Mouse (Mus musculus) heart, postnatal 10 days (tissue): ENCODE measurements around the gene Raph1. TPM values are rescaled to one million over a fixed set of nuclear protein-coding genes. Genes with fewer than 3 reads are reported as not detected.
A peak's percentile ranks its signal among the peaks of the same experiment; 100 is the strongest.

Source experiments
- DNase-seq, 2 experiments: peaks; one replicate each; pipeline ENCODE4 v3.0.0; 2021
- intact Hi-C: fragments of 180-260 bp; cut with DNase I; formaldehyde crosslinking; loops from one replicate; pipeline ENCODE4 v1.15.1; 2025
- total RNA-seq, 2 experiments: library from RNA; stranded (reverse); gene quantifications; 2 replicates each; pipeline ENCODE4 v1.2.3; 2021

Raph1 gene
- total RNA-seq, 2 experiments from 2014 or later = 132 to 182 TPM

DNA sequence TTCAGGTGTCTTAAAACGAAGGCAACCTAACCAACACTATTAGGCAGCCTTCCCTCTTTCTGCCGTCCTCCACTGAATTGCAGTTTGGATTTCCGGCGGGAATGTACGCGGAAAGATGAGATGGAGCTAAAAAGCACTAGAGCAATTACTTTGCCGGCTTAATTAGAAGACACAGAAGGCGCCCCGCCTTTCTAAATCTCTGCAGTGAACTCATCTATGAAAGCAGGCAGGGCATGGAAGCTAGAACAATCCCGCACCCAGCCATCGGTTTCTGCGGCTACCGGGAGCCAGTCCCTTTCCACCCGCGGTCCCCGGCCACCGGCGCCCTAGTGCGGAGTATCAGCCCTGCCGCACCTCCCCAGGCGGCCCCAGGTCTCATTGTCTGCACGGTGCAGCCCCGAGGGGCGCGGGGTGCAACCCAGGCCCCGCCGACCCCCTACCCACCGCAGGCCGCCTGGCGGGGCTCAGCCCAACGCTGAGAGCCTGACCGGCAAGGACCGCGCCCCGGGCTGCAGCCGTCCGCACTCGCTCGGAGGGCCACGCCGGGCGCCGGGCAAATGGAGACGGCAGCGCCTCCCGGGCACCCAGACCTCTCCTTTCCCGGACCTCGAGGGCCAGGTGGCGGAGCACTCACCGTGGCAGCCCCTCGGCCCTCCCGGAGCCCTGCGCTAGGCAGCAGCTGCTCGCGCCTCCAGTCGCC lies 823 bp downstream of the Raph1 start:
- peak; percentile 60 to 71 for DNase-seq
- intact Hi-C loops = loop anchor here (2.0 to 5.0 kb wide), 5 partner anchors 45 to 295 kb away; partner anchors contain the start of genes Abi2 and Cd28

DNA sequence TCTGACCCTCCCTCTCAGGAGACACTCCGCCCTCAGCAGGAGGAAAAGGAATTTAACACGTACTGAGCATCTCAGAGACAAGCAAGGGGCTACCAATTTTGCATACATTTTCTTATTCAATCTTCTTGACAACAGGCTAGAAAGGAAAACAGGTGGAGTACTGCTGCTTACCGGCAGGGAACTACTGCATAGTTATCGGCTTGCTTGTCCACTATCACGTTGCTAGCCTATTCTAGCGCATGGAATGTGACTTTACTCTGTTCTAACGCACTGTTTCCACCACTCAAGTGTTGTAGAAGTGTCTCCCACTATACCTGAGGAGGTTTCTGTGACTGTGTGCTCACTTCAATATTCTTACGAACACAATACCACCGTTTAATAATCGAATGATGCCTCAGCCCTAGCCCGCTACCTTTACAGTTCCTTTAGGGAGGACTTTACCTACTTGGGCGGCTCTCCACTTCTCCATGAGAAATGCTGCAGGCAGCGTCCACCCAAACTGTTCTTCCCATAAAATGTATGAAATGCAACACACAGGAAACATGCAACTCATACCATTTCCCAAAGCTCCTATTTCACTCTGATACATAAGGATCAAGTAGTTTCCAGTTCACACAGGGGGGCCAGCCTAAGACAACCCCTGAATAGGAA lies 1.5 kb downstream of the Raph1 start:
- DNase-seq = peak; percentile 54 to 64

DNA sequence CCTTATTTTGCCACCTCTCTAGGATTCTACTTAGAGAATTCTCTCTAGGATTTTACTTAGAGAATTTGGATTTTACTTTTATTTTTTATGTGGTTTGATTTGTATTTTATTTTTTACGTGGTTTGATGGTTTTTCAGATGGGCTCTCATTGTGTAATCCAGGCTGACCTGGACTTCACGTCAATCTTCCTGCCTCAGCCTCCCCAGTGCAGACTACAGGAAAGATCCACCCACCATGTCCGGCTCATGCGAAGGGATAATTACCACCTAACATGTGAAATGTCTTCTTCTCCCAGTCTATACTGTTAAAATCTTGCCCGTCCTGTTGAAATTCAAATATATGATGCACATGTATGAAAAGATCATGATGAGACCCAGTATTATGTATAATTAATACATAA lies 2.2 kb downstream of the Raph1 start:
- no peak for DNase-seq
- intact Hi-C loops = loop anchor here (5.0 kb wide), 2 partner anchors 103 to 153 kb away; partner anchors contain the start of gene Cd28

More for the DNA sequence above, 1.5 kb downstream of the Raph1 start:
- intact Hi-C loops = loop anchor here (5.0 kb wide), 2 partner anchors 102 to 152 kb away; partner anchors contain the start of gene Cd28

DNA sequence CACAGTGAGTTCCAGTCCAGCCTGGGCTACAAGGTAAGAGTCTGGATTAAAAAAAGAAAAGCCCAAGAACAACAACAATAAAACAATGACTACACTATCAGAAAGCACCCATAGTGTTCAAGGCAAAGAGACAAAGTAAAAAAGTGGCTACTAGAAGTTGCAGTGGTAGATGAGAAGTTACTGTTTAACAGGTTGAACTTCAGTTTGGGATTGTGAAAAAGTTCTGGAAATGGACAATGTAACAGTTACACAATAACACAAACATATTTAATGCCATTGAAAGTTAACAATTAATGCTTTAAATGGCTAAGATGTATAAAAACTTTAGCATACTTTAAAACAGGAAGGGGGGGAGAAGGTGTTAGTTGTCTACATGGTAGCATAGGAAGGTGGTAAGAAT lies 3.9 kb downstream of the Raph1 start:
- intact Hi-C loops = no loop called here
- no peak for DNase-seq

DNA sequence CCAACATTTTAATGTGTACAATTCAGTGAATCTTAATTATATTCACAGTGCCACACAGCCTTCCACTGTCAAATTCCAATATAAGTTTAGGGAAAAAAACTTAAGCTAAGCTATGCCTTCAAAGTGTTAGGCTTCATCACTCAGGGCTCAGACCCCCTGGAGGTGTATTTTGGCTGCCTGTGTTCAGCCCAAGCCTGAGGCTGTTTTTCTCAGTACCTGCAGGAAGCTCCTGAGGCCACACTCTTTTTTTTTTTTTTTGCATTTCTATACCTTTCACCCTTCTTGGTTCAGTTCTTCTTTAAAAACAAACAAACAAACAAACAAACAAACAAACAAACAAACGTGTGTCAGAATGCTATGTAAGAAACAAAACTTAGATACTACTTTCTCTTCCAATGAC lies 23.2 kb downstream of the Raph1 start:
- no peak for DNase-seq
- intact Hi-C loops = no loop called here

DNA sequence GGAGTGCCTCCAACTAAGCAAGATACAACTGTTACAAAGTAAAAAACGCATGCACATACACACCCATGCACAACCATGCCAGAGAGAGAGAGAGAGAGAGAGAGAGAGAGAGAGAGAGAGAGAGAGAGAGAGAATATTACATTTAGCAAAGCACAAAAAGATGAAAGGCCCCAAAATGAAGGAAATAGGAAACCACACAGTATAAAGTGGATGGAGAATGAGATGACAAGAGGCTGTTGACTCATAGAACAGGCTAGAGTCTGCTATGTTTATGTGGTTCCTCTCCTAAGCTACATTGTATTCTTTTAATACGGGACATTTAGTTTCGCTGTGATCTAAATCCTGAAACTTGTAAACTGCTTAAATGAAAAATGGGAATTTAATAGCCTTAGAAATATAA lies 27.6 kb downstream of the Raph1 start:
- intact Hi-C loops = no loop called here
- no peak for DNase-seq

DNA sequence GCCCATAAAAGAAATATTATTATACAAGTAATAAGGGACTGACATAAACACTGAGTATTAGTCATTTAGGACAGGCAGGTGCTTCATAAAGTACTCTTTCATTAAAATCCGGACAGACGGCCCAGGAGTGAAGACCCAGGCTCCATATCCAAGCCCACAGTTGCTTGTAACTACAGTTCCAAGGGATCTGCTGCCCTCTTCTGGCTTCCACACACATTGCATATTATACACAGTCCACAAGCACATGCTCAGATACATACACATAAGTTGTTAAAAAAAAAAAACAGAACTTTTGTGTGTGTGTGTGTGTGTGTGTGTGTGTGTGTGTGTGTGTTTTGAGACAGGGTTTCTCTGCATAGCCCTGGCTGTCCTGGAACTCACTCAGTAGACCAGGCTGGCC lies 32.0 kb downstream of the Raph1 start:
- intact Hi-C loops = no loop called here
- peak; percentile 25 to 38 for DNase-seq

DNA sequence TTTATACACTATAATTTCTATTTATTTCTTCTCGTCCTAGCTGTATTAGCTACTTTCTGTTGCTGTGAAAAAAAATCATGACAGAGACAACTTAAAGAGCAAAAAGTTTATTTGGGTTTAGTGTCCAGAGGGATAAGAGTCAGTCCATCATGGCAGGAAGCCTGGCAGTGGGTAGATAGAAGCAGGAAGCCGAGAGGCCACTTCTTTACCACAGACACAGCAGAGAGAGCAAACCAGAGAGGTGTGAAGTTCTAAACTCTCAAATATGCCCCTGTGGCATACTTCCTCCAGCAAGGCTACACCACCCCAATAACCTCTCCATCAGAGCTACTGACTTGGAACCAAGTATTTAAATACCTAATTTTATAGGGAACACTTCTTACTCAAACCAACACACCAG lies 36.3 kb downstream of the Raph1 start:
- no peak for DNase-seq
- intact Hi-C loops = no loop called here

DNA sequence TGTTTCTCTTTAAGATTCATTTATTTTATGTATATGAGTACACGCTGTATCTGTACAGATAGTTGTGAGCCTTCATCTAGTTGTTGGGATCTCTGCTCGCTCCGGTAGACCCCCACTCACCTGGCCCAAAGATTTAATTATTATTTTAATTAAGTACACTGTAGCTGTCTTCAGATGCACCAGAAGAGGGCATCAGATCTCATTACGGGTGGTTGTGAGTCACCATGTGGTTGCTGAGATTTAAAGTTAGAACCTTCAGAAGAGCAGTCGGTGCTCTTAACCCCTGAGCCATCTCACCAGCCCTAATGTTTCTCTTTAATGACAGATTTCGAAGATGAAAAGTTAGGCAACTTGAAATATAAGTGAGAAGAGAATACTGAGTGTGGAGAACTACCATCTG lies 36.8 kb downstream of the Raph1 start:
- no peak for DNase-seq
- intact Hi-C loops = no loop called here

DNA sequence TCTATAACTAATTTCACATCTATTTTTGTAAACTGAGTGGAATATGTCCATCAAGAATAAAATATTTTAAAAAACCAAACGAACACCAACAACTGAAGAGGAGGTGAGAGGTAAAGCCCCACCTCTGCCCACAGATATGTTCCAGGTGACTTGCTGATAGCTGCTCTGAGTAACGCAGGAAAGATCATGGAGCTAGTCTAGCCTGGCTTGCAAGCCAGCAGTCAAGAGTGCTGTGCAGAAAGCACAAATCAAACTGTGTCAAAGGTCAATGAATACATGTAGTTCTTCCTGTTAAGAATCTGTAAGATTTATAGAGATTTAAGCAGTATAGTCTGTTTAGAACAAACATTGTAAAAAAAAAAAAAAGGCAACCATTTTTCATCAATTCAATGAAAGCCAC lies 56.3 kb downstream of the Raph1 start:
- no peak for DNase-seq
- intact Hi-C loops = no loop called here

DNA sequence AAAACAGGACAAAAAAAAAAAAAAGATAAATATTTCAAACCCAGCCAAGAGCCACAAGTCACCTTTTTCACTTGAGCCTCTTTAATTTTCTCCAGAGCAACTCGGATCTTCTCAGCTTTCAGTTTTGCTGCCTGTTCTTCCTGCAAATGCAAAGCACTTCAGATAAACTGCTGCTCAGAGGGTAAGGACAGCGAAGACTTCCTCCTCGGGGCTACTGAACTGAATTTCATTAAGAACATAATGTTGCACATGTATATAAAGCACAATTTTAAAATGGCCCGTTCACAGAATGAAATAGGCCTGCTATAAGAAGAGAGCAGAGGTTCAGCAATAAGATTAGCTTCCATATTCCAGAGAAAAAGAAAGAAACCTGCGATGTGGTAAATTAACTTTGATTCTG lies 63.4 kb downstream of the Raph1 start:
- intact Hi-C loops = no loop called here
- DNase-seq = no peak

DNA sequence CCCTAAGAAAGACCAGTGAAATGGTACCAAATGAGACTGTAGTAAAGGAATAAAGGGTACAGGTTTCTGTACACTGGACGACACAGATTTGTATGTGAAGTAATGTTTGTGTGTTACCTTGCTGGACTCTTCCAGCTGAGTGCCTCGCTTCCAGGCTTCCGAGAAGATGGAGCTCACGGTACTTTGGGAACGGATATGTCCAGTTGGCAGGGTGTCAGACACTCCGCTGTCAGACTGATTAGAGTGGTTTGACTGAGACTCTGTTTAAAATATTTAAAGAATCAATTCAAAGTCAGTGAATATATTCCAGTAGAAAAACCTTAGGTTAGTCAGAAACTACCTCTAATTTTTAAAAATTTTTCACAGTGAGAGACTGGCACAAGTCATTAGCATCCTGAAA lies 73.5 kb downstream of the Raph1 start:
- no peak for DNase-seq
- intact Hi-C loops = no loop called here

DNA sequence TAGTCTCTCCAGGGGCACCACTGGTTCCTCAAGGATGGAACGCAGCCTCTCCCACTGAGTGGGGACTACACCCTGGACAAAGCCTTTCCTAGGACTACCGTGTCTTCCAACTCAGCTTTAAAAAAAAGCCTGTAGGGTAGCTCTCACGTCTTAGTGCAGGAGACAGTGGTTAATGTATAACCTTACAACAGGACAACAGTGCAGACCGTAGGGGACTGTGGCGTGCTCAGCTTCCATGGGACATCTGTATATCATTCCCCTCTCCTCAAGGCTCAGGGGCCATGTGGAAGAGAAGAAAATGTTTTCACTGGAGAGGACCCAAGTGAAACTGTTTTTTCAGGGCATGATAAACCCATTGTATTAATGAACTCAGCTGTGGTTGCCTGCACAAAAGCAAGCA lies 74.5 kb downstream of the Raph1 start:
- DNase-seq = no peak
- intact Hi-C loops = no loop called here

DNA sequence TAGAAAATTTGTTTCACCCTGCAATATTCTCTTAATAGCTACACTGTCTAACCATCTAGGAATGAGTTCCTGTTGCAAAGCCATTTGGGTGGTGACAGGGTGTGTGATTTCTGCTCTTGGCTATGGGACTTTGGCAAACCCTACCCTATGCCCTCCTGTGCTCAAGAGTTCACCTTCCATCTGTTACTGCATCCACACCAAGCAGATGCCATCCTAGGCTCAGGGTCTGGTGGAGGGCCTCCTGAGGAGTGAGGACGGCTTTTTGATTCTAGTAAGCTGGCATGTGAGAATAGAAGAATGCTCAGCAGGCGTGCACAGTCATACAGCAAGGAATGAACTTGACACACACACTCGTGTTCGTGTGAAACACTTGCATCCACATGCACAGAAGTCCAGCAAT lies 76.4 kb downstream of the Raph1 start:
- DNase-seq = no peak
- intact Hi-C loops = no loop called here

DNA sequence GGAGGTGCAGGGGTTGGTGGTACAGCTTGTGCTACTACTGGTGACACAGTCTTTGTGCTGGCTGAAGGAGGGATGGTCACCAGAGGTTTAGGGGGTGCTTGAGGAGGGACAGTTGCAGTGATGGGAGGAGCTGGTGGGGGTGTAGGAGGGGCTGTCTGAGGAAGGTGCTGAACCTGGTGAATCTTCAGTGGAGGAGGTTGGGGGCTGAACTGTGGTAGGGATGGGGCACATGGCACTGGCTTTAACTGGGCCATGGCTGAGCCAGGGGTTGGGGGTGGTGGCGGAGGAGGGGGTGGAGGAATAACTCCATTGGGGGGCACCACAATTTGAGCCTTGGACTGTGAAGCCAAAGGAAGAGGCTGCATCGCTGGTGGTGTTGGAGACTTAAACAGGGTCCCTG lies 77.2 kb downstream of the Raph1 start:
- intact Hi-C loops = no loop called here
- no peak for DNase-seq

DNA sequence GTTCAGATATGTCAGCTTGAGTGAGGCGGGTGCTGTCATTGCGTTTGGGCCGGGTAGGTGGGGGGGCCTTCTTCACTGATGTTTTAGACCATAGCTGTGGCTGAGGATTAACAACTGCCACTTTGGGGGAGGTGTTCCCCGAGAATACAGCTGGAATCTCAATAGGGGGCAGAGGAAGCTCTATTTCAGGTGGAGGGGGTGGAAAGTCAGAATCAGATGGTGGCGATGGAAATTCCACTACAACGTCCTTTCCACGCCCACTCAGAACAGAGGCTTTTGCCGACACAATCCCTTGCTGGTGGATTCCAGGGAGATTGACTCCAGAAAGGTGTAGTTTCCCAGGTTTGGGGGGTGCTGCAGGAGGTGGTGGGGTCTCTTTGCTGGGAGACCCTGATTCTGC lies 78.3 kb downstream of the Raph1 start:
- intact Hi-C loops = no loop called here
- no peak for DNase-seq

DNA sequence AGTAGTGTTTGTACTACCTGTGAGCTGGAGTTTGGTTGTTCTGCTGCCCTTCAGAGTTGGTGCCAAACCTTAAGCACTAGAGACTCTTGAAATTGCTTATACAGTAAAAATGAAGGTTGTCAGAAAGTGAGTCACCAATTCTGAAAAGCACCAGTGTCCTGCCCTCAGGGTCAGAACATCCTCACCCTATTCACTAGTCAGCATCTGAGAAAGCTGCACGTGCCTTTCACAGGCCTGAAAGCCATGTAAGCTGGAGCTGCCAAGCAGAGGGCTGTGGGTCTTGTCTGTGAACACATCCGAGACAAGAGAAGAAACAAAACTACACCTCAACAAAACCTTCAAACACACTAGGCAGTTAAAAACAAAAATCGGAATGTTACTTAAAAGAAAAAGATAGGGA lies 81.3 kb downstream of the Raph1 start:
- intact Hi-C loops = no loop called here
- no peak for DNase-seq

DNA sequence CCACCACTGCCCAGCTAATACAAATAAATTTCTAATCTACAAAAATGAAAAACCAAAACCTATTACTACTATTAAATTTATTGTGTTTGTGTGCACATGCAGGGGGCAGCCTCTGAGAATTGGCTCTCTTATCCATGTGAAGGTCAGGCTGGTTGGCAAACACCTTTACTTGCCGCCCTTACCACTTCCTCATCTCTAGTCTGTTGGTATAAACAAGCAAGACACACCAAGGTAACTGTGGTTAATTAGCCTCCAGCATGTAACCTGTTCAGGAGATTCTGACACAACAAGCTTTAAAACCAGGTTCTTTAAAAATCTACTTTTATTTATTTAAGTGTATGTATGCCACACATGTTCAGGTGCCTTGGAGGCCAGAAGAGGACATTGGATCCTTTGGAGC lies 84.0 kb downstream of the Raph1 start:
- no peak for DNase-seq
- intact Hi-C loops = no loop called here

DNA sequence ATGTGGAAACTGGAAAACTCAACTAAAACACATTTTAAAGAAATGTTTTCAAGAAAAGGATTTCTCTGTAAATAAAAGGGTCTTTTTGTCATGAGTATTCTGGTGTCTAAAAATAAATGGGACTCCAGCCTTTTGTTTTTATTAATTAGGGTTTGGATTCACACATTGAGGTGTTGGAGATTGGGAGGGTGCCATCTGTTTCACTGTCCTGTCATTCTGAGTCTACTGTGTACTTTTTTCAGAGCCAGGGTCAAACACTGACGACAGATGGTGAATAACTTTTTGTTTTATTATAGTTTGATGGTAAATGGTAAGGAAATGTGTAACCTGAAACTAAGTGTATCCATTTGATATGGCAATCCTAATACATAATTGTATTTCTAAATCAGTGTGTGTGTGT lies 85.3 kb downstream of the Raph1 start:
- intact Hi-C loops = no loop called here
- DNase-seq = no peak

DNA sequence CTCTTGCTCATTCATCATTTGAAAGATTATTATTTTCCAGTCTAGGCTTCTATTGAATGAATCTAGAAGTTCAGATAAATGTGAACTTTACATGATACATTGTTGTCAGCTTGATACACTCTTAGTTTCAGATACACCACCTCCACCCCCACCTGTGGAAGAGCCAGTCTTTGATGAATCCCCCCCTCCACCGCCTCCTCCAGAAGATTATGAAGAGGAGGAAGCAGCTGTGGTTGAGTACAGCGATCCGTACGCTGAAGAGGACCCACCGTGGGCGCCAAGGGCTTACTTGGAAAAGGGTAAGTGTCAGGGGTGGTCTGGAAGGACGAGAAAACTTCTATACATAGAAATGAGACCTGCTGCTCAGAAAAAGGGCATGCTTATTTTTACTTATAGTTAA lies 96.4 kb downstream of the Raph1 start:
- DNase-seq = no peak
- intact Hi-C loops = no loop called here

DNA sequence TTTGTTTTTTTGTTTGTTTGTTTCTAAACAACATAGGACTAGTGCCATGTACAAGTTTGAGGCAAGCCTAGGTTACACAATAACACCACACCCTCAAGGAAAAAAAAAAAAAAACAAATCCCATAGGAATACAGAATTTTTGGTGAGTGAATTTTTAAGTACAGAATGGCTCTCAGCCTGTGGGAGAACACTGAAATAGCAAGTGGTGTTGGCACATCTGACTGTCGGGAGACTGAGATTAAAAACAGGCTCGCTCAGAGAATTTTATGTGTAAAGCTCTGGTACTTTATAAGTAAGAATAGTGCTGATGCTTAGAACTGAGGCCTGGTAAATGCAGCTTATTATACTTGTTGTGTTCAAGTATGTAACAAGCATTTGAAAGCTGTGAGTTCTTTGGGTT lies 97.4 kb downstream of the Raph1 start:
- intact Hi-C loops = no loop called here
- DNase-seq = no peak

DNA sequence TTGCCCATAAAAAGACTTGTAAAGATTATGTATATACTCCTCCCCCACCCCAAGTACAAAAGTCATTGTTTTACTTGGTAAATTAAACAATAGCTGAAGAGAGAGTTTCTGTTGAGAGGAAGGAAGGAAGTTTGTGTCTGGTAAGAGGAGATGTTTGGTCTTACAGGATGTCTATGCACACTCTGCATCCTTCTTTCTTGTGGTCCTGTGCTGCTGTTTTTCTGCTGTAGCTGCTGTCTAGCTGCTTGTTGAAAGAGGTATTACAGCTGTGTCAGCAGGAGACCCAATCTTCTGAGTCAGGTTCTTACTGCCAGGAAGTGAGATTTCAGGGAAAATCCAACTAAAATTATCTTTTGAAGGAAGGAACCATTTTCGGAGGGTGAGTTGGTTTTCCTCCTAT lies 106.3 kb downstream of the Raph1 start:
- intact Hi-C loops = no loop called here
- peak in 1 of 2 experiments; percentile 11 for DNase-seq

DNA sequence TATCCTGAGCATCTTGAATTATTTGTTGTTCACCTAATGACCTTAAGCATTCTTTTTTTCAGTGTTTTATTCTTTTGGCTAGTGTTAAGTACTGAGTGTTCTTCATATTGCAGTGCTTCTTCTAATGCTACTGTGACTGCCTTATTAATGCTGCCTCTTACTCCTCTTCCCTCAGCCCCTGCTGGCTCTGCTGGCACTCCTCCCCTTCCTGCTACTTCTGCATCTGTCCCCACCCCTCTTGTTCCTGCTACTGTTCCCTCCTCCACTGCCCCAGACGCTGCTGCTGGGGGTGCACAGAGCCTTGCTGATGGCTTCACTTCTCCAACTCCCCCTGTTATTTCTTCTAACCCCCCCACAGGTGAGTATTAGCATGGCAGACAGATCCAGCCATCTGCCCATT lies 117.0 kb downstream of the Raph1 start:
- intact Hi-C loops = no loop called here
- no peak for DNase-seq
